Mouse (Mus musculus): ENCODE results near the gene Cux2.

The Cux2 gene

GRCm38 (mm10) chr5:122050017-122050831 is at the start of gene Cux2:
Cux2 (minus strand) TSS chr5:122050102.
- DNase-seq (ENCODE audit: low spot score in 2 of 2), result peak; percentile 27 to 34

GRCm38 (mm10) chr5:122094439-122094838 is 44.5 kb upstream of the Cux2 start:
- DNase-seq (ENCODE audit: low spot score in 2 of 2), result no peak

- DNase-seq (ENCODE audit: low spot score in 2 of 2), result no peak
These were observed 43.8 kb upstream of the Cux2 start for GRCm38 (mm10) chr5:122093734-122094133.

- no peak for DNase-seq (ENCODE audit: low spot score in 2 of 2)
These were observed 42.9 kb upstream of the Cux2 start for GRCm38 (mm10) chr5:122092794-122093193.

DNA sequence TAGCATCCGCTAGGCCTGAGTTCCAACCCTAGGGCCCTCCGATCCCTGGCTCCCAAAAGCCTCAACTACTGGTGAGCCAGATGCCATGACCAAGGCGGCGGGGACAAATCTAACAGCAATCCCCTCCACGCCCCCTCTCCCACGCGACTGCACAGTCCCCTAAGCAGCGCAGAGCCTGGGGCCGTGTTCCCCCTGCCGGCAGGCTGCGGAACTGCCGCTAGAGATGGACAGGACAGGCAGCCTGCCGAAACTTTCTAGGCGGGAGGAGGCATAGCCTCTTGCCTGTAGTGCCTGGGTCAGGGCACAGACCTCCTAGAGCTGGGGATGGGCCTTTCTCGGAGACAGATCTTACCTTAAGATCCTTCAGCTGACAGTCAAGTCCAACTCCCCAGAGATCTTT is 41.2 kb upstream of the Cux2 start:
- peak in 1 of 2 experiments; percentile 20 for DNase-seq (ENCODE audit: low spot score in 2 of 2)

DNA sequence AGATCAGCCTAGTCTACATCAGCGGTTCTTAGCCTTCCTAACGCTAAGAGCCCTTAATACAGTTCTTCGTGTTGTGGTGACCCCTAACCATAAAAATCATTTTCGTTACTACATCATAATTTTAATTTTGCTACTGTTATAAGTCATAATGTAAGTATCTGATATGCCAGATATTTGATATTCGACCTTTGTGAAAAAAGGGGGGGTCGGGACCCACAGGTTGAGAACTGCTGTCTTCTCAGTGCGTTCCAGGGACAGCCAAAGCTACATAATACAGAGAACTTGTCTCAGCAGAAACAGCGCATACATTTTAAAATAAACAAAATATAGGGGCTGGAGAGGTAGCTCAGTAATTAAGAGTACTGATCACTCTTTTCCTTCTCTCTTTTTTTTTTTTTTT is 39.8 kb upstream of the Cux2 start:
- no peak for DNase-seq (ENCODE audit: low spot score in 2 of 2)

DNA sequence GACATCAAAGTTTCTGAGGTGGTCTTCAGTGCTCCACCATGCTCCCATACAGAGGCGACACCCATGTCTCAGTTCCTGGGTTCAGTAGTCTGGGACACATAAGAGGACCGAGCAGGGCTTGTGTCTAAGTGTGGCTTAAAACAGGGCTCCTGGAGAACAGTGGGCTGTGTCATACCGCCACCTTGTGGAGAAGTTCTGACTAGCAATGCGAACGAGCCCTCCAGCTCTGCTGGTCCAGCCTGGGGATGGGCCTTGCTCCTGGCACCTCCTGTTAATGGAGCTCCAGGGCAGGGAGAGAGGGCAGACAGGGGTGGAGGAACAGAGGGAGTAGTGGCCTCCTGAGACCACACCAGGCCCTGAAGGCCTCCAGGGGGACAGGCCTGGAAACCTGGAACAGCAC is 39.0 kb upstream of the Cux2 start:
- peak; percentile 46 to 60 for DNase-seq (ENCODE audit: low spot score in 2 of 2)

- no peak for DNase-seq (ENCODE audit: low spot score in 2 of 2)
These were observed 36.2 kb upstream of the Cux2 start for GRCm38 (mm10) chr5:122086121-122086520.

DNA sequence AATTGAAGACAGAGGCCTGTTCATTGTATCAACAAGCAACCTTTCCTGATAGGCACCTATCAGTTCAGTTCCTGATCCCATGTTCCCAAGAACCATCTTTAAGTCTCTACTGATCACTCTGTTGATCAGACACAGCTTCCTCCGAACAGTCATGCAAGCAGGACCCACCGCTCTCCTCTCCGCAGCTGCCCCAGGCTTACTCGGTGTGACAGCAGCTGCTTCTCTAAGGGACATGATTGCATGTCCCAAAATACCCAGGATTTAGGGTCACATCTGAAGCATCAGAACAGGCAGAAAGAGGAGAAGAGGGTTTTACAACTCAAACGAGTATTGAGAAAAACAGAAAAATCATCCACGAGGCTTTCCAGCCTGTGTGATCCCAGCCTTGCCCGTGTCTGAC is 35.4 kb upstream of the Cux2 start:
- DNase-seq (ENCODE audit: low spot score in 2 of 2), result no peak

DNA sequence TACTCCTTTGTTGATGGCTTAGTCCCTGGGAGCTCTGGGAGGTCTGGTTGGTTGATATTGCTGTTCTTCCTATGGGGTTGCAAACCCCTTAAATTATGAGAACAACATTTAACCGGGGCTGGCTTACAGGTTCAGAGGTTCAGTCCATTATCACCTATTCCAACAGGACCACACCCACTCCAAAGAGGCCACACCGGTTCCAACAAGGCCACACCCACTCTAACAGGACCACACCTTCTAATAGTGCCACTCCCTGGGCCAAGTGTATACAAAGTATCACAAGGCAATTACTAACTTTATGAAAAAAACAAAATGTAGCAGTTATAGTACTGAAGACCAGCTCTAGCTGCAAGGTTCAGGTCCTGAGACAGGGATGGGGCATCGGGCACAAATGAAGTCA is 34.6 kb upstream of the Cux2 start:
- DNase-seq (ENCODE audit: low spot score in 2 of 2), result no peak

GRCm38 (mm10) chr5:122083282-122083681 is 33.4 kb upstream of the Cux2 start:
- DNase-seq (ENCODE audit: low spot score in 2 of 2), result no peak

GRCm38 (mm10) chr5:122081471-122081870 is 31.6 kb upstream of the Cux2 start:
- DNase-seq (ENCODE audit: low spot score in 2 of 2), result no peak

DNA sequence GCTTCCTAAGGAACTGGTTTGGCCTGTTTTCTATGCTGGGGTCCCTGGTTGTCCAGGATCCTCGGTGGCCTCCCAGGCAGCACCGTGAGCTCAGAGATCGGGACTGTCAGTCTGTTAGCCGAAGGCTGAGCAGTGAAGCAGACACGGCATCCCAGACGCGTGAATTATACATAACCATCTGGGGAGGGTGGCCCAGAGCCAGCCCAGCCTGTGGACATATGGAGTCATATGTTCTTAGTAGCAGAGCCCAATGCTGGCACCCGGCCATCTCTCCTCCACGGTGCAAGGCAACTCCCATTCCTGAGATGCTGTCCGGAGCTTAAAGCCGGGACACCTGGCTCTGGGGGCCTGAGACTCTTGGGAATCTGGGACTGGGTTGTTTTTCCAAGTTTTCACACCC is 31.0 kb upstream of the Cux2 start:
- no peak for DNase-seq (ENCODE audit: low spot score in 2 of 2)

GRCm38 (mm10) chr5:122079796-122080195 is 29.9 kb upstream of the Cux2 start:
- no peak for DNase-seq (ENCODE audit: low spot score in 2 of 2)

DNA sequence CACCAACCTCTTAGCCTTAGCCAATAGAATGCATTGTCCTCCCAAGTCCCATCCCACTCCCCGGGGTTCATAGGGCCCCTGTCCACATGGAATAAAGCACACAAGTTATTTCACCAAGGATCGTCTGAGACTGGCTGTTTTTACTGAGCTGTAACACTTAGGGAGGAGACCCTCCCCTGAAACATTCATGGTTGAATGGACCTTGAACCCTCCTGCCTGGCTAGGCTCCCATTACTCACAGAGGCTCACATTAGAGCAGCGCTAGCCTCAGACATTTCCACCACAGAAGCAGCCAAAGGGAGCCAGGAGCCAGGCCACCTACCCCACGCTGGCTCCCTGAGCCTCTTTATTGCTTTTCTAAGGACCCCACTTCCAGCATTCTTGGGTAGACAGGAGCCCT is 27.3 kb upstream of the Cux2 start:
- DNase-seq (ENCODE audit: low spot score in 2 of 2), result no peak

GRCm38 (mm10) chr5:122075736-122076135 is 25.8 kb upstream of the Cux2 start:
- no peak for DNase-seq (ENCODE audit: low spot score in 2 of 2)

GRCm38 (mm10) chr5:122071997-122072396 is 22.1 kb upstream of the Cux2 start:
- DNase-seq (ENCODE audit: low spot score in 2 of 2), result no peak

- DNase-seq (ENCODE audit: low spot score in 2 of 2), result no peak
These were observed 21.3 kb upstream of the Cux2 start for GRCm38 (mm10) chr5:122070963-122071800.

- no peak for DNase-seq (ENCODE audit: low spot score in 2 of 2)
These were observed 18.7 kb upstream of the Cux2 start for GRCm38 (mm10) chr5:122068563-122068962.

DNA sequence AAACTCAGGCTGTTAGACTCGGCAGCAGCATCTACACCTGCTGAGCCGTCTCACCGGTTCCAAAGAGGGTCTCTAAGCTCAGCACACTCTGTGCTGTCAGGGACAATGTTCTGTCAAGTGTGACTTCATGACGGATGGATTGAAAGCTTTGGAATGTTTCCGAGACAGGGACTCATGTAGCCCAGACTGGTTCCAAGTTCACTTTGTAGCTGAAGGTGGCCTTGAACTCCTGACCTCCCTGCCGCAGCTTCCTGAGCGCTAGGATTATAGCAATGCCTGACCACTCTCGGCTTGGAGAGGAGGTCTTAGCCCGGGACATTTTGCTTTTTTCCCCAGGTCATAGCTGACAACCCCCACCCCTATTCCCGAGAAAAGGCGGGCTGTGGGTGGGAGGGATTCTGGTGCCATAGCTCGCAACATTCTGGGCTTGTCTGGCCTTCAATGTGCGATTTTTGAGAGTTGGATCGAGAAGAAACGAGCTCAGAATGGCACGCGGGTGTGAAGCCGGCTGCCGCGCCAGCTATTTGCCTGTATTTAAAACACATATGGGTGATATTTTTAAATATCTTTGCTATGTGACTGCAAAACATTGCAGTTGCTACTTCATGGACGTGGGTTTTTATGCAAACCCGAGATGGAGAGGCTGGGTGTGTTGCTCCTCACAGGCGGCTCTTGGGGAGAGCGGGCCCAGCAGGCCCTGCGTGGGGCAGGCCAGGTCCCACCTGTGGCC is 13.5 kb upstream of the Cux2 start:
- DNase-seq (ENCODE audit: low spot score in 2 of 2), result no peak

- DNase-seq (ENCODE audit: low spot score in 2 of 2), result no peak
These were observed 12.6 kb upstream of the Cux2 start for GRCm38 (mm10) chr5:122062479-122062878.

- no peak for DNase-seq (ENCODE audit: low spot score in 2 of 2)
These were observed 10.9 kb upstream of the Cux2 start for GRCm38 (mm10) chr5:122060767-122061333.

All from spleen, postnatal 36 days (tissue).